Mouse (Mus musculus): Measurements from ENCODE around the gene Tmem150b.

The Tmem150b gene

GRCm38 (mm10) chr7:4725169-4725568 lies at the start of gene Tmem150b:
TSS of gene Tmem150b (minus strand) at chr7:4725249.
- no peak for DNase-seq

GRCm38 (mm10) chr7:4771202-4771601 lies 46.2 kb upstream of the Tmem150b start, which contains the start of gene Fam71e2:
TSS of gene Fam71e2 (minus strand) at chr7:4771302.
- no peak for DNase-seq

DNA sequence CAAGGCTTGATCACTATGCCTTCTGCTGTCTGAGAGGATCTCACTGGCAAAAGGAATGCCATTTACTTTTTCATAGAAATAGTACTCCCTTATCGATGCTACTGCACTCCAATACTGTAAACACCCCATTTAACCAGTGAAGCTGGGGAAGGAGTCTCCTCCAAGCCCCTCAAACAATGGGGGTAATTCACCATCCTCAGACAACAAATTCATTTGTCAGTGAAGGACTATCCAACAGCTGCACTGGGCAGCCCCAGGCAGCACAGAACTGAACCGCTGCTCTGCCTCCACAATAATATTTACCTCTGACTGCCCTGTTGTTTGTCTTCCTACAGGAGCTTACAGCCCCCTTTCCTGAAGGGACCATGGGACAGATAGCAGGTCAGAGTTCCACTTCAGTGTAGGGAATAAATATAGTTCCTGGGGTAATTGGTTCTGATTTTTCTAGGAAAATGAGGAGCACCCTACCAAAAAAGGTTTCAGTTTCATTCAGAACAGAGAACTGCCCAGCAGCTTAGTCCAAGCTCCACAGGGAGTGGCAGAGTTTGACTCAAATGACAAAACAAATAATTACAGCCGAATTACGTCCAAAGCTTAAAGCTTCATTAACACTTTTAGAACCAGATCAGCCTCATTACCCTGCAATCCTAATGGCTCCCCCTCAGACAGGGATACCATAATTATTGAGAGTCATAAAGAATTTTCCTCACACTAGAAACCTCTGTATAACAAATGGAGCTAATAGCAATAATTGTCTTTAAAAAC lies 40.1 kb upstream of the Tmem150b start:
- no peak for DNase-seq

- DNase-seq, result no peak
Observed at GRCm38 (mm10) chr7:4759670-4760069, 34.6 kb upstream of the Tmem150b start.

- peak; percentile 88 to 89 for DNase-seq
Observed at GRCm38 (mm10) chr7:4752821-4753570, 27.9 kb upstream of the Tmem150b start, which contains the start of gene Cox6b2. TSS of gene Cox6b2 (minus strand) at chr7:4753094.

DNA sequence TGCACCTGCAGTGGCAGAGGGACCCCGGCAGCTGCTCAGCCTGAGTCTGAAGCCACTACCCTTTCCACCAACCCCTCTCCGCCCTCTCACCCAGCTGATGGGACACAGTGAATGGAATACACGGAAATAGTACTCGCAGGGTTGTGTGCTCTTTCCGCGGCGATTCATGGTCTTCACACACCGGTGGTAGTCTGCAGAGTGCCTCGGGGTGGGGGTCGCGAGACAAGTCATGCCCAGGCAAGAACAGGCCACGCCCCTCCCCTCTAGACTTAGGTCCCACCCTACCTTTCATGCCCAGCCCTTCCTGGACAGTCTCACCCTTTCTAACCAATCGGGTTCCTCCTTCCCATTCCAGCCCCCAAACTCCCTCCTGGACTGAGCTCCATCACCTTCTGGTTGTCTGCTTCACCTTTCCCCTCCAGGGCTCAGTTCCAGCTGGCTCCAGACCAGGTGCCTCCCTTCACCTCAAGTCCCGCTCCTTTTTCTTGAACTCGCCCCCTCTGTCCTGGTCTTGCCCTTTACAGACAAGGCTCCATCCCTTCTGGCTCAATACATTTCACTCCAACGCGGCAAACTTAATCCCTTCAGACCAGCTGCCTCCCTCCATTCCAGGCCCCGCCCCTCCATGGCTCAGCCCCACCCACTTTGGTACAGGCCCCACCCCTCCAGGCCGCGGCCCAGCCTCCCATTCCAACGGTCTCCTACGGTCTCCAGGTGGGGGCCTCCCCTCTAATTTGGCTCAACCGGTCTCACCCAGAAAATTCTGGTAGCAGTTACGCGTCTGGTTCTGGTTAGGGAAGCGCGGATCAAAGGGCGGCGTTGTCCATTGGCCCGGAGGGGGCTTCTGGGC lies 27.1 kb upstream of the Tmem150b start:
- DNase-seq, result peak; percentile 67 to 69

DNA sequence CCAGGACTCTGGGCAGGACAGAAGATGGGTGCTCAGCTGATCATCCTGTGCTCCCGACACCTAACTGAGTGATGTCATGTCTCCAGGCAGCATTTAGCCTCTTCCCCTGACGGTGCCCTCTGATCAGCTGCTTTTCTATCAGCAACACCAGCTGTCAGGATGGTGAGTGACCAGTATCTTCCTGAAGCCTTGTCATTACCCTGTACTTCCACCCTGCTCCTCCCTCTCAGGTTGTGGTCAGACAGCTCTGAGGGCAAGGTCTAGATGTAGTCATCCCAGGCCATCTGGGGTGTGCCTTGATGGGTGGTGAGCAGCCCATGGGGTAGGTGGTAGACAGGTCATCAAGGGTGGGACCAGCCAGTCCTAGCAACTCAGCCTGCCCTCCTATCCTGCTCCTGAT lies 24.1 kb upstream of the Tmem150b start:
- no peak for DNase-seq

DNA sequence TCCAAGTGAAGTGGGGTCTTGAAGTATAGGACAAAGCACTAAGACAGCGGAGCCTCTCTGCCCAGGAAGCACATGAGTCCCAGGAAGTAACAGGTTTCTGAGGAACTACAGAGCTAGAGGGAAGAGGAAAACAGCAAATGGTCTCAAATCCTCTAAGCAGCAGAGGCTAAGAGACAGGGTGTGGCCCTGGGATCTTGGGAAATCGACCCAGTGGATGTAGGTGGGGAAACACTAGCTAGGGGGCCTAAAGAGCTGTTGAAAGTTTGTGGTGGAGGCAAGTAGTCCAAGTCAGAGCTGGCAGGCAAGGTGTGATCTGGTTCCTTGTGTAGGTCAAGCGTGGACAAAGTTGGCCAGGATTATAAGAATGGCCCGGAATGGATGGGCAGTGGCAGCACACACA lies 23.3 kb upstream of the Tmem150b start:
- no peak for DNase-seq

DNA sequence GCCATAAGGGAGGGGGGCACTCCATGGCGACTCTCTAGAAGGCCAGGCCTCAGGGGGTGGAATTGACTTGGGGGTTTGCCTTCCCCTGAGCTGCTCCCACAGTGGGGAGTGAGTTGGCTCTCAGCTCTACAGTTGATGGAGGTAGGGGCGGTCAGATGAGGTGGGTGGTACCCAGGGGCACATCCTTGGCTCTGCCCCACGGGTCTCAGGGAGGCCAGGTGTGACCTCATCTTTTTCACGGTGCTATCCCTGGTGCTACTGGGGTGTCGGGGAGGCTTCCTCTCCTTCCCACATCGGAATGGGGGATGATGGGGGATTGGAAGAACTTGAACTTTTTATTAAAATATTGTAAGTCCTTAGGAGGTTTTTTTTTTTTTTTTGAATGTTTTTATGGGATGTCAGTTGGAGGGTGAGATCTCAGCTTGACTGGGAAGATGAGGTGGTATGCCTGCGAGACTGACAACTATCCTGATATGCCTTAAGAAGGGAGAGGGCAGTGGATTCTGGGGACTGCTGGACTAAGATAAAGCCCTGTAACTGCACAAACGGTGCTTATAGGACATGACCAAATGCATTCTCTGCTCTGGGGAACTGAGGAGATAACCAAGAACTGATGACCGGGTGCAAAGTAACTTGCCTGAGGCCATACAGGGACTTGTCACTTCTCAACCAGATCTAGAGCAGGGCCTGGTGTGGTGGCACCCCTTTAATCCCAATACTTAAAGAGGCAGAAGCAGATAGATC lies 22.3 kb upstream of the Tmem150b start:
- no peak for DNase-seq

GRCm38 (mm10) chr7:4746326-4746980 lies 21.4 kb upstream of the Tmem150b start:
- no peak for DNase-seq

GRCm38 (mm10) chr7:4744886-4745285 lies 19.8 kb upstream of the Tmem150b start:
- DNase-seq, result no peak

- DNase-seq, result no peak
Observed at GRCm38 (mm10) chr7:4743354-4743753, 18.3 kb upstream of the Tmem150b start.

DNA sequence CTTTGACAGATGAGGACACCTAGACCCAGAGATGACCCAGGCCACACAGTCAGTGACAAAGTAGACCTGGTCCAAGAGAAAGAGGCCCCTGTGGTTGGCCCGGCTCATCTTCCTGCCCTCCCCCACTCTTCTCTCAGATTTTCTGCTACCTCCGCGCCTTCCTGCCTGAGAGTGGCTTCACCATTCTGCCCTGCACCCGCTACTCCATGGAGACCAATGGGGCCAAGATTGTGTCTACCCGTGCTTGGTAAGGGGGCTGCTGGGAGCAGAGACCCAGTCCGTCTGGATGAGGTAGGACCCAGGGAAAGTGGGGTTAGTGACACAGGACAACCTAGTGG lies 17.4 kb upstream of the Tmem150b start:
- DNase-seq, result no peak

- peak; percentile 34 to 40 for DNase-seq
Observed at GRCm38 (mm10) chr7:4741672-4742481, 16.8 kb upstream of the Tmem150b start.

DNA sequence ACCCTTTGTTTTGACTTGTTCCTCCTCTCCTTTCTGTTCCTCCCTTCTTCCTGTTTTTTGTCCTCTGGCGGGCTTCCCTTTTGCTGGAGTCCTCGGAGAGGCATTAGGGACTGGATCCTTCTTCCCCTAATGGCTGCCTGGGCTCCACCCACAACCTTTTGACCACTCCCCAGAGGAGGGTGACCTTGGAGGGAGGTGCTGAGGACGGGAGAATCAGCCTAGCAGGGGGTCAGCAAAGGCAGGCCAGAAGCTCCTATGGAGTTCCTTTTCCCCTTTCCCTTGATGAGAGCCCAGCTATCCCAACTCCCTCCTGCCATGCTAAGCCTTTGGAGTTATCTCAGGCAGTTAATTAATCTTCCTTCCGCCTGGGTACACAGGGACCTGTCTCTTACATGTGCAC lies 16.1 kb upstream of the Tmem150b start:
- peak; percentile 82 to 84 for DNase-seq

DNA sequence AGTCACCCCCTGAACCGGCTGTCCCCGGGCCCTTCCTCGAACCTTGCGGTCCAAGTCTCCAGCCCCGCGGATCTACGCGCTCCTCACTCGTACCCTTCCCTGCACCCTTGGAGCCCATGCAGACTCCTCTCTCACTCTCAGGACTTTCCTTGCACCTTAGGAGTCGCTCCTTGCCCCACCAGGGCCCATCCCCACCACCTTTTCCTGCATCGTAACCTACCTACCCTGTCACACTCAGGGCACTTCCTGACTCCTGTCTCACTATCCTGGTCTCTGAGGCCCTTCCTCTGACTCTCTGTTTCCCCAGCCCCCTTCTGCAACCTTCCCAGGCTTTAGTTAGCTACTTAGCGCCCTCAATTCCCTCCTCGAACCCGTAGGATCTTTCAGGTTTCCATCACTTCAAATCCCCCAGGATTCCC lies 15.3 kb upstream of the Tmem150b start:
- DNase-seq, result peak in 1 of 2 experiments; percentile 42

DNA sequence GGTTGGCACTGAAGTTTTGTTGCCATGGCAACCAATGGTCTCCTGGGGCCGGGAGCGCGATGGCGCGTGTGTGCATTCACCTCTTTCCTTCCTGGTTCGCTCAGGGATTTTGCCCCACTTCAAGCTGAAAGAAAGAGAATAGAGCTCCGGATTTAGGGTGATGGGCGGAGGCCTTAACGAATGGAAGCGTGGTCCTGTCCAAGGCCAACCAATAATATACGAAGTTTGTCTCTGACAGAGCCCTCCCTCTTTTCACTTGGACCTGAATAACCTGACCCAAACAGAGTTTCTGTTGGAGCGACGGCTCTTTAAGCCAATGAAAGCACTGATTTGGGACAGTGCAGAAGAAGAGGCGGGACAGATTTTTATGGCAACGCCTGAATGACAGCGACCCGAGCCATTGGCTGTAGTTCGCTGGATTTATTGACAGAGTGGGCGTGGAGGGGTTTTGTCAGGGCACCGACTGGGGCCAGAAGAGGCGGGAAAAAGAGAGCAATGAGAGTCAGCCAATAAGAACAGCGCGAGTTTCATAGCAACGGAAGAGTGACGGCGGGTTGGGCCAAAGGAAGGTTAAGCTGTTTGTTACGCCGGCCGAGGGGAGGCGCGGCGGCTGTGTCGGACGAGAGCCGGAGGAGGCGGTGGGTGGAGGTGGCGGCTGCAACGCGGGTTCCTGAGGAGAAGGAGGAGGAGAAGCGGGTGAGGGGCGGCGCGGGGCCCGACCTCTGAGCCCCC lies 14.7 kb upstream of the Tmem150b start, which contains the start of gene Kmt5c:
Kmt5c (plus strand) TSS at position 572 of the 732 bp plus-strand sequence.
- peak; percentile 97 to 99 for DNase-seq

DNA sequence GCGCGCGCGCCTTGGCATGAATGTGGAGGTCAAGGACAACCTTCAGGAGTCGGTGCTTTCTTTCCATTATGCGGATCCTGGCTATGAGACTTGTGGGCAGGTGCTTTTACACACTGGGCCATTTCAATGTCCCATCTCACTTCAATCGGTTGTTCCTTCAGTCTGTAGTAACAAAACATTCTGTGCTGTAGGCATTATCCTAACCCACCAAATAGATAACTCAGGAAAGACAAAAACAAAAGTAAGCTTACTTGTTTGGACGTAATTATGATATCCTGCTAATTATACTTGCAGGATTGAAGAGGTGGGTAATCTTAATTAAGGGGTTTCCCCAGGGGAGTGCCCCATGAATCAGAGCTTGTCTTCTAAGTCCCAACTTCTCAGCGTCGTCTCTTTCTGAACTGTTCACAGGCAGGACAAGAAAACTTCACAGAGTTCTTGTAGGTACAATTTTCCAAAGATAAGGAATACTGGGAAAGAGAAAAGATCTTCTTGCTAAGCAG lies 14.0 kb upstream of the Tmem150b start:
- peak; percentile 26 to 36 for DNase-seq

DNA sequence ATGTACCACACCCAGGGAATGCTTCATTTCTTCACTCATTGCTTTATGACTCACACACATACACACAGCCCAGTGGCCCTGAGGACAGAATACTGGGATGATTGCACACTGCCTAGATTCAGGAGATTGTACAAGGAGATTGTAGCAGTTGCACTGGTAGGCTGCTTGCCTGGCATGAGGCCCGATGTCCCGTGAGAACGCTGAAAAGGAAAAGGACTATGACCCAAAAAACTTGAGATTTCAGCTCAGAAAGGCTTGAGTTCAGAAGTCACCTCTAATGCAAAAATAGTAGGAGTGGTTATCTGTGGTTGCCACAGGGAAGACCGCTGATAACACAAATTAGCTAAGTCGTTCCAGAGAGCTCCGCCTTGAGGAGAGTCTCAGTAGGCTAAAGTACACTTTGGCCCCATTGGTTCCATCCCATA lies 7.9 kb upstream of the Tmem150b start:
- DNase-seq, result no peak

DNA sequence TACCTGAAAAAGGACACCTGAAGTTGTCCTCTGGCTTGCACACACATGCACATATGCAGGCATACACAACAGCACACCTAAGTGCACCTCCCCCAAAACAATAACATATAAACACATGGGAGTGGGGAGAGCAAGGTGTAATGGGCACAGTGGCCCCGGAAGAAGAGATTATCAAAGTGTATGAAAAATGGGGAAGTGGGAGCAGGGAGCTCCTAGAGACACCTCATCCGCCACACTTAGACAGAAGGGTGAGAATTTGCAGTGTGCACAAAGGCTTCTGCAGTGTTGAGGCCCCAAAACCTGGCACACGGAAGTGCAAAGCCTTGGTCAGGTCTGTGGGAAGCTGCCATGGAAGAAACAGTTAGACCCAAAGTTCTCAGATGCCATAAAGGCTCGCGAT lies 6.0 kb upstream of the Tmem150b start:
- no peak for DNase-seq

Measured in cerebellum, postnatal 10 days (tissue).